Mouse (Mus musculus): Measurements from ENCODE around the gene Dock2.

DNA sequence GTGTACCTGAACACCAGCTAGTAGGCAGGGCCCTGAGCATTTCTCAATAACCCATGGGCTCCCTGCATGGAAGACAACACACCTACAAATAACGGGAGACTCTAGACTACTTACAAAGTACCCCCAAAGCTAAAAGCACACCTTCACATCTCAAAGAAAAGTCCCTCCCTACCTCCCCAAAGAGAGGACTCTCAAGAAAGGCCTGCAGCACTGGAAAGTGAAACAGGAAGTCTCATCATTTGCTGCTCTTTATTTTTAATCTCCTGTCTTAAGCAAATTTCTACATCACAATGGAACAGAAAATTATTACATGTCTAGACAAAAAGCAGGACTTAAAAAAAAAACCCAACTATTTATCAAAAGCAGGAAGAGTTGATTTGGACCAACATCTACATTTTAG, 378.4 kb downstream of the Dock2 start:
- TF ChIP-seq POLR2A (IDR thresholded peaks at IDR 0.05; ENCODE audit: borderline replicate concordance, extremely low read depth, insufficient read depth, insufficient read length, poor library complexity, severe bottlenecking) (no peak), CTCF (IDR thresholded peaks at IDR 0.05; ENCODE audit: borderline replicate concordance, extremely low read depth, insufficient read depth, insufficient read length) (no peak)
